Mouse (Mus musculus): ENCODE results near the gene Sumf2. TPM values are rescaled to one million over a fixed set of nuclear protein-coding genes. Genes with fewer than 3 reads are reported as not detected.

Sumf2 gene
- 23.5 TPM for polyA plus RNA-seq (2017; shearing (Covaris generic))

GRCm38 (mm10) chr5:129846752-129847557 lies at the start of gene Sumf2:
Sumf2 (plus strand) TSS chr5:129846986.

GRCm38 (mm10) chr5:129886911-129887636 lies 40.3 kb downstream of the Sumf2 start, which contains the start of gene Chchd2:
Chchd2 (minus strand) TSS chr5:129887470.

GRCm38 (mm10) chr5:129895198-129896088 lies 48.7 kb downstream of the Sumf2 start, which contains the start of gene Zbed5:
Zbed5 (plus strand) TSS chr5:129895723.

GRCm38 (mm10) chr5:129898449-129898848 lies 51.7 kb downstream of the Sumf2 start, which contains the start of gene Phkg1:
Phkg1 (minus strand) TSS chr5:129898549.

GRCm38 (mm10) chr5:129908242-129908965 lies 61.6 kb downstream of the Sumf2 start, which contains the start of gene Nupr1l:
Nupr1l (plus strand) TSS chr5:129908540.

Other genes starting within 250 kb of the Sumf2 start
- gene Zfp11, start 176.9 kb upstream of the Sumf2 start, polyA plus RNA-seq (2017; shearing (Covaris generic)) = 4.8 TPM
- gene Sept14, start 138.5 kb upstream of the Sumf2 start, polyA plus RNA-seq (2017; shearing (Covaris generic)) = not detected
- 117 TPM for gene Mrps17, start 131.5 kb upstream of the Sumf2 start, polyA plus RNA-seq (2017; shearing (Covaris generic))
- gene Nipsnap2, start 121.9 kb upstream of the Sumf2 start, polyA plus RNA-seq (2017; shearing (Covaris generic)) = 25.4 TPM
- 72.7 TPM for gene Psph, start 59.5 kb upstream of the Sumf2 start, polyA plus RNA-seq (2017; shearing (Covaris generic))
- 519 TPM for gene Chchd2, start 40.5 kb downstream of the Sumf2 start, polyA plus RNA-seq (2017; shearing (Covaris generic))
- gene Zbed5, start 48.7 kb downstream of the Sumf2 start, polyA plus RNA-seq (2017; shearing (Covaris generic)) = 2.2 TPM
- gene Phkg1, start 51.6 kb downstream of the Sumf2 start, polyA plus RNA-seq (2017; shearing (Covaris generic)) = 0.17 TPM
- gene Nupr1l, start 61.6 kb downstream of the Sumf2 start, polyA plus RNA-seq (2017; shearing (Covaris generic)) = 0.66 TPM
- gene Vkorc1l1, start 95.0 kb downstream of the Sumf2 start, polyA plus RNA-seq (2017; shearing (Covaris generic)) = 7.3 TPM
- gene Gusb, start 156.1 kb downstream of the Sumf2 start, polyA plus RNA-seq (2017; shearing (Covaris generic)) = 57.5 TPM
- gene Asl, start 182.3 kb downstream of the Sumf2 start, polyA plus RNA-seq (2017; shearing (Covaris generic)) = 79.8 TPM
- 52.4 TPM for gene Crcp, start 182.3 kb downstream of the Sumf2 start, polyA plus RNA-seq (2017; shearing (Covaris generic))
- 1.4 TPM for gene Tpst1, start 226.3 kb downstream of the Sumf2 start, polyA plus RNA-seq (2017; shearing (Covaris generic))

Measured in activated CD4-positive, CD25-positive, alpha-beta regulatory T cell, adult 9 weeks (primary cell).